Mouse (Mus musculus): Measurements from ENCODE around the gene Dpf3. TPM values are rescaled to one million over a fixed set of nuclear protein-coding genes. Genes with fewer than 3 reads are reported as not detected.

The Dpf3 gene
- polyA plus RNA-seq, 1 experiment from 2014 or later, result 5.9 TPM

DNA sequence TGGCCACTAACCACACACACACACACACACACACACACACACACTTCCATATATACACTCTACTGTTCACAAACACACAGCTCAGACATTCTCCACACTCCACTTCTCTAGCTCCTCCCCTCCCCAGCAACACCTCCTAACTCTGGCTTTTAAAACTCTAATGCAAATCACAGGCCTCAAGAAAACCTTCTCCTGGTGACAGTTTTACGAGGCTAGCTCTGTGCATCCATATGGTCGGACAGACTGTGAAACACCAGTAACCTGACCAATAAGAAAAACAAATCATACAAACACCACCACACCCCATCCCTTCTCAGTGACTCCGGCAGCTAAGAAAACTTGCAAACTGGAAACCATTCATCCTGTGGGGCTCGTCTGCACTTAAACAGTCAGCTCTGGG is 6.1 kb downstream of the Dpf3 start:
- WGBS, result 60% methylated on average over 4 of the region's 4 CpGs
- TF ChIP-seq CTCF (IDR thresholded peaks at IDR 0.05; ENCODE audit: low read depth), result no peak
- H3K27ac ChIP-seq (ENCODE audit: low read depth, low read length), result no peak overlapping the region

GRCm38 (mm10) chr12:83479818-83480401 is 7.6 kb downstream of the Dpf3 start:
- ATAC-seq, result no peak
- Histone ChIP-seq H3K9me3 (ENCODE audit: control insufficient read depth) (no peaks in the 10 kb centered on the region), H3K4me1 (replicated peaks; ENCODE audit: control insufficient read depth, insufficient read depth, low read length) (no peaks in the 10 kb centered on the region), H3K27me3 (replicated peaks; ENCODE audit: control insufficient read depth, insufficient read depth, low read length) (no peaks in the 10 kb centered on the region; the same call in 1 of the 2 replicates), H3K4me3 (ENCODE audit: low read depth, low read length) (no peak overlapping the region), H3K36me3 (ENCODE audit: control insufficient read depth, insufficient read depth) (no peaks in the 10 kb centered on the region), H3K27ac (ENCODE audit: low read depth, low read length) (no peak overlapping the region), H3K4me2 (replicated peaks; ENCODE audit: low read depth) (no peak overlapping the region), H3K9ac (ENCODE audit: low read depth, low read length) (no peak overlapping the region)
- 0 out of 2 replicates have a peak, but pooled peaks have one; percentile 7 for TF ChIP-seq CTCF (IDR thresholded peaks at IDR 0.05; ENCODE audit: low read depth)
- WGBS, result 69% methylated on average over 7 of the region's 7 CpGs

More for the DNA sequence above, 6.1 kb downstream of the Dpf3 start:
- Histone ChIP-seq H3K4me3 (ENCODE audit: low read depth, low read length) (no peak overlapping the region), H3K27me3 (replicated peaks; ENCODE audit: control insufficient read depth, insufficient read depth, low read length) (no peaks in the 10 kb centered on the region; the same call in 1 of the 2 replicates), H3K9me3 (ENCODE audit: control insufficient read depth) (no peaks in the 10 kb centered on the region), H3K36me3 (ENCODE audit: control insufficient read depth, insufficient read depth) (no peaks in the 10 kb centered on the region), H3K9ac (ENCODE audit: low read depth, low read length) (no peak overlapping the region), H3K4me1 (replicated peaks; ENCODE audit: control insufficient read depth, insufficient read depth, low read length) (no peaks in the 10 kb centered on the region), H3K4me2 (replicated peaks; ENCODE audit: low read depth) (no peak overlapping the region)
- ATAC-seq, result no peak

DNA sequence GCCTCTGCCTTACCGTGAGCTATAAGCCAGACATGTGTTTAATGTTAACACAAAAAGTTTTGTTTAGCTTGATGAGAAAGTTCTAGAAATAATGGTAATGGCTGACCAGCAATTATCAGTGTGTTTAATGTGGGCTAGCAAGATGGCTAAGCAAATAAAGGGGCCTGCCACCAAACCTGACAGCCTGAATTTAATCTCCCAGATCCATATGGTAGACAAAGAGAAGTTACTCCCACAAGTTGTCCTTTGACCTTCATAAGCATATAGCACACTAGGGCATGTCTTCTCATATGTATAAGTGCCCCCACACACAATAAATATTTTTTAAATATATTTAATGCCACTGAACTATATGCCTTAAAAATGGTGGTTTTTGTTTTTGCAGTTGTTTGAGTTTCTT is 8.4 kb downstream of the Dpf3 start:
- H3K9me3 ChIP-seq (ENCODE audit: control insufficient read depth), result no peaks in the 10 kb centered on the region
- H3K4me1 ChIP-seq (replicated peaks; ENCODE audit: control insufficient read depth, insufficient read depth, low read length), result no peaks in the 10 kb centered on the region
- H3K27me3 ChIP-seq (replicated peaks; ENCODE audit: control insufficient read depth, insufficient read depth, low read length), result no peaks in the 10 kb centered on the region
- no peak for TF ChIP-seq CTCF (IDR thresholded peaks at IDR 0.05; ENCODE audit: low read depth)
- no peak overlapping the region for H3K9ac ChIP-seq (ENCODE audit: low read depth, low read length)
- ATAC-seq, result no peak
- H3K4me2 ChIP-seq (replicated peaks; ENCODE audit: low read depth), result no peak overlapping the region
- 48% methylated on average over 1 of the region's 1 CpGs for WGBS
- no peak overlapping the region for H3K4me3 ChIP-seq (ENCODE audit: low read depth, low read length)
- no peak overlapping the region for H3K27ac ChIP-seq (ENCODE audit: low read depth, low read length)
- no peaks in the 10 kb centered on the region for H3K36me3 ChIP-seq (ENCODE audit: control insufficient read depth, insufficient read depth)

DNA sequence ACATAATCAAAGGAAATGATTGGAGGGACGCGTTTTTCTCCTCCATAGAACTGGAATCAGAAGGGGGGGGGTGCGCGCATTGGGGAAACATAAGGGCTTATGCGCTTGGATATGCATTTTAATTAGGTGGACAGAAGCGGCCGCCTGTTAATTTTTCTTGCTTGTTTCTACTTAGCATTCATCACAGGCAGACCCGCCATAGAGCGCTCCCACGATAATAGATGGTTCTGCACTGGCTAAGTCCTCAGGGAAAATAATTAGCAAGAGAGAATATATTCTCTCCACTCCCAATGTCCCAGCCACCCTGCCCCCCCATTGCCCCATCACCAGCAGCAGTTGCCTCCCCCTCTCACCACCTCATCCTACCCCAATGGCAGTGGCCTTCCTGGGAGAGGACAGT is 11.2 kb downstream of the Dpf3 start:
- Histone ChIP-seq H3K4me3 (ENCODE audit: low read depth, low read length) (no peak overlapping the region), H3K9ac (ENCODE audit: low read depth, low read length) (no peak overlapping the region), H3K4me1 (replicated peaks; ENCODE audit: control insufficient read depth, insufficient read depth, low read length) (no peaks in the 10 kb centered on the region), H3K27ac (ENCODE audit: low read depth, low read length) (no peak overlapping the region), H3K27me3 (replicated peaks; ENCODE audit: control insufficient read depth, insufficient read depth, low read length) (no peaks in the 10 kb centered on the region), H3K36me3 (ENCODE audit: control insufficient read depth, insufficient read depth) (no peaks in the 10 kb centered on the region), H3K4me2 (replicated peaks; ENCODE audit: low read depth) (no peak overlapping the region), H3K9me3 (ENCODE audit: control insufficient read depth) (no peaks in the 10 kb centered on the region)
- no peak for ATAC-seq
- 92% methylated on average over 10 of the region's 10 CpGs for WGBS
- TF ChIP-seq CTCF (IDR thresholded peaks at IDR 0.05; ENCODE audit: low read depth), result no peak

- H3K4me2 ChIP-seq (replicated peaks; ENCODE audit: low read depth), result no peak overlapping the region
- no peaks in the 10 kb centered on the region for H3K36me3 ChIP-seq (ENCODE audit: control insufficient read depth, insufficient read depth)
- no peak overlapping the region for H3K9ac ChIP-seq (ENCODE audit: low read depth, low read length)
- TF ChIP-seq CTCF (IDR thresholded peaks at IDR 0.05; ENCODE audit: low read depth), result no peak
- no peak overlapping the region for H3K4me3 ChIP-seq (ENCODE audit: low read depth, low read length)
- H3K27me3 ChIP-seq (replicated peaks; ENCODE audit: control insufficient read depth, insufficient read depth, low read length), result no peaks in the 10 kb centered on the region
- WGBS, result 49% methylated on average over 6 of the region's 6 CpGs
- no peak overlapping the region for H3K27ac ChIP-seq (ENCODE audit: low read depth, low read length)
- no peak for ATAC-seq
- H3K4me1 ChIP-seq (replicated peaks; ENCODE audit: control insufficient read depth, insufficient read depth, low read length), result no peaks in the 10 kb centered on the region
- no peaks in the 10 kb centered on the region for H3K9me3 ChIP-seq (ENCODE audit: control insufficient read depth)
These were observed 12.1 kb downstream of the Dpf3 start for GRCm38 (mm10) chr12:83475419-83475818.

GRCm38 (mm10) chr12:83473987-83474600 is 13.4 kb downstream of the Dpf3 start:
- WGBS, result 26% methylated on average over 5 of the region's 5 CpGs
- H3K27ac ChIP-seq (ENCODE audit: low read depth, low read length), result no peak overlapping the region
- no peak for ATAC-seq

More at GRCm38 (mm10) chr12:83473987-83474600, 13.4 kb downstream of the Dpf3 start:
- H3K4me2 ChIP-seq (replicated peaks; ENCODE audit: low read depth), result no peak overlapping the region
- no peaks in the 10 kb centered on the region for H3K4me1 ChIP-seq (replicated peaks; ENCODE audit: control insufficient read depth, insufficient read depth, low read length)
- no peaks in the 10 kb centered on the region for H3K27me3 ChIP-seq (replicated peaks; ENCODE audit: control insufficient read depth, insufficient read depth, low read length)
- no peak overlapping the region for H3K4me3 ChIP-seq (ENCODE audit: low read depth, low read length)
- no peak for TF ChIP-seq CTCF (IDR thresholded peaks at IDR 0.05; ENCODE audit: low read depth)
- H3K9ac ChIP-seq (ENCODE audit: low read depth, low read length), result no peak overlapping the region
- H3K36me3 ChIP-seq (ENCODE audit: control insufficient read depth, insufficient read depth), result no peaks in the 10 kb centered on the region
- H3K9me3 ChIP-seq (ENCODE audit: control insufficient read depth), result no peaks in the 10 kb centered on the region
